Mouse (Mus musculus): ENCODE data around the gene Adam30.

DNA sequence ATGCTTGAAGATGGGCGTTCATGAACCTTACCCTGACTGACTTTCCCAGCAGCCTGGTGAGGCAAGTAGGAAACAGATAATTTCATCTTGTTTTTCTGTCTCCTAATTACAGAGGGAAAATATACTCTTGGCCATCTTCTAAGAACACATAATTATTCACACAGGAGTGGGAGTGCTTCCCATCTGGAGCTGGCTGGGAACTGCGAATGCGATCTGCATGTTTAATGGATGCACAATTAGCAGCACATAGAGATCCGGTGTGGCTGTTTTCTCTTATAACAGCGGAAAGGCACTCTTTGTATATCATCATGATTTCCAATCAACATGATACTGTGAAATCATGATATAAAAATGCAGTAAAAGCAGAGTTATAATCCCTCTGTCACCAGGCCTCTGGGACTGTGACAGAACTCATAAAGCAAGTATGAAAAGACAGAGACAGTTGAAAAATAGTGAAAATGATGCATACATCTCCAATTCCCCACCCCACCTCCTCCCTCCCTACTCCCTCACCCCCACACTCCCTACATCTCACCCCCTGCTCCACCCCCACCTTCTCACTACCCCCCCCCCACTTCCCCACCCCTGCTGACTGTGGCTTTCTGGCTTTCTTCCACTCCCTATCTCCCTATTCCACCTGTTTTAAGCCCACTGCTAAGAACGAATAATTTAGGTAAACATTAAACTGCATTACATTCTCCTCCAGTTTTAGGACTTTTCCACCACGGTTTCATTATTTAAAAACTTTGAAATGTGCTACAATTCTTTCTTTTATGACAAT lies 51.1 kb downstream of the Adam30 start:
- TF ChIP-seq POLR2A (IDR thresholded peaks at IDR 0.05; ENCODE audit: extremely low read depth, insufficient read depth, low read length) (no peak), CTCF (IDR thresholded peaks at IDR 0.05; ENCODE audit: extremely low read depth, insufficient read depth, low read length) (no peak)
